Mouse (Mus musculus) neural tube, embryonic 13.5 days (tissue): ENCODE results near the gene Actn1. TPM values are rescaled to one million over a fixed set of nuclear protein-coding genes. Genes with fewer than 3 reads are reported as not detected.
"Not testable (repeated sequence)": the region's sequence is repeated elsewhere in the genome, so short reads cannot be mapped to it uniquely, and the experiment has no call there.

Experiments used
- ATAC-seq: fragments of 200-750 bp; cut with Nextera tagmentation; 2 replicates; pipeline ENCODE4 v1.8.0; 2017; ENCODE audit warnings: low read depth, mild to moderate bottlenecking, moderate TSS enrichment, moderate library complexity
- H3K27ac ChIP-seq: fragments of 300-500 bp; sonication (generic); replicated peaks from 2 replicates; pipeline ENCODE4 v1.5.1; 2015; ENCODE audit warnings: moderate library complexity, mild to moderate bottlenecking, inconsistent platforms
- H3K27me3 ChIP-seq: fragments of 300-500 bp; sonication (generic); 2 replicates; pipeline ENCODE4 v1.6.1; 2015; ENCODE audit warnings: mild to moderate bottlenecking, inconsistent platforms
- H3K36me3 ChIP-seq: fragments of 300-500 bp; sonication (generic); 2 replicates; pipeline ENCODE4 v1.6.1; 2015; ENCODE audit warnings: mild to moderate bottlenecking, inconsistent platforms
- H3K4me1 ChIP-seq: fragments of 300-500 bp; sonication (generic); replicated peaks from 2 replicates; pipeline ENCODE4 v1.6.1; 2015; ENCODE audit warnings: inconsistent platforms
- H3K4me2 ChIP-seq: fragments of 300-500 bp; sonication (generic); 2 replicates; pipeline ENCODE4 v1.6.1; 2015; ENCODE audit warnings: inconsistent platforms, mild to moderate bottlenecking, moderate library complexity
- H3K4me3 ChIP-seq: fragments of 300-500 bp; sonication (generic); 2 replicates; pipeline ENCODE4 v1.5.1; 2015; ENCODE audit warnings: mild to moderate bottlenecking, inconsistent platforms
- H3K9ac ChIP-seq: fragments of 300-500 bp; sonication (generic); 2 replicates; pipeline ENCODE4 v1.6.1; 2015; ENCODE audit warnings: moderate library complexity, mild to moderate bottlenecking, inconsistent platforms
- H3K9me3 ChIP-seq: fragments of 300-500 bp; sonication (generic); 2 replicates; pipeline ENCODE4 v1.6.1; 2016; ENCODE audit warnings: inconsistent platforms
- WGBS: fragments of 180-500 bp; shearing (Covaris S2); methylation state at CpG from one replicate; pipeline ENCODE4 v1.1.7; 2015; 5-methylcytosine and 5-hydroxymethylcytosine counted together
- polyA plus RNA-seq: library from polyadenylated mRNA; unstranded; fragments of >200 nt; fragmentation: Nextera tagmentation; extraction: Ambion mirVana; gene quantifications from 2 replicates; pipeline ENCODE4 v1.2.1, GENCODE M21; 2015

Actn1 gene
- polyA plus RNA-seq, 1 experiment from 2014 or later, result 8.8 TPM

DNA sequence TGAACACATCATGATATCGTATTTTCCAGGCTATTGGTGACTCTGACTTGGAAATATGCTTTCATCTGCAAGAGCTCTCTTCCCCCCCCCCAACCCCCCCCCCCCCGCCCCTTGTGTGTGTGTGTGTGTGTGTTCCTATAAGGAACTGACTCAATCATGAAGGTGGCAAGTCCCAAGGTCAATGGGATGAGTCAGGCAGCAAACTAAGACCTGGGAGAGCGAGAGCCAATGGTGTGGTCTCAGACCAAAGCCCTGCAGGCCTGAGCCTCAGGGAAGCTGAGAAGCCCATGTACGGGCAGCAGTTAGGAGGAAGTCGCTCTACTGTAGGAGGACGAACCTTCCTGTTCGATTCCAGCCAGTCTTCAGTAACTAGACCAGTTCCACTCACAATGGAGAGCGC lies 17.3 kb upstream of the Actn1 start:
- Histone ChIP-seq H3K9ac (no peak overlapping the region), H3K4me1 (peaks cover 7% of the 10 kb centered on the region), H3K4me2 (no peak overlapping the region), H3K27ac (no peak overlapping the region), H3K4me3 (no peak overlapping the region), H3K27me3 (no peaks in the 10 kb centered on the region), H3K9me3 (no peaks in the 10 kb centered on the region), H3K36me3 (no peaks in the 10 kb centered on the region)
- no peak for ATAC-seq
- WGBS, result 83% methylated on average over 8 of the region's 8 CpGs

DNA sequence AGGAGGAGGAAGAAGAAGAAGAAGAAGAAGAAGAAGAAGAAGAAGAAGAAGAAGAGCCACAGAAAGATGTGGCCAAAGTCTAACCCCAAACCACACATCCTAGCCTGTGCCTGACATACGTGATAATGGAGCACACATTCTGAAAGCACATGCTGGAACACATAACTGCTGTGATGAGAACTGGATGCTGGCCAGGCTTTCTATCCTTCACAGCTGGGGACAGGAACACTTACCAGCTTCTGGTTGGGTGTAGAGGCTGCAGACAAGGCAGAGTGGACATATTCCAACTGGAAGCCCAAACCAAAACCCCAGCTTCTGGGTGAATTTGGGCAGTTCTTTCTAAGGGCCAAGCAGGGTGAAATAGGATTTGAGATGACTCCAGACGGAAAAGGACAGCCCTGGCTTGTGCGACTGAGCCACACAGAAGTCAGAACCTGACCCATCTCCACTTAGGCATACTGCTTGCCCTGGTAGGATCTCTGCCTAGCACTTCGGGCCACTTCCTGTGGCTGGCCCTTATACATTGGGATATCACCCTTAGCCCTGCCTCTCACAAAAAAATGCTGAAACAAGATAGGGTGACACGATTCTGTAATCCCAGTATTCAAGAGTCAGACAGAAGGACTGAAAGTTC lies 15.1 kb upstream of the Actn1 start:
- H3K9me3 ChIP-seq, result no peaks in the 10 kb centered on the region
- no peak overlapping the region for H3K27ac ChIP-seq
- no peak for ATAC-seq
- no peak overlapping the region for H3K9ac ChIP-seq
- 90% methylated on average over 5 of the region's 5 CpGs for WGBS
- no peaks in the 10 kb centered on the region for H3K27me3 ChIP-seq
- no peaks in the 10 kb centered on the region for H3K36me3 ChIP-seq
- peaks cover 7% of the 10 kb centered on the region for H3K4me1 ChIP-seq
- no peak overlapping the region for H3K4me2 ChIP-seq
- H3K4me3 ChIP-seq, result no peak overlapping the region

DNA sequence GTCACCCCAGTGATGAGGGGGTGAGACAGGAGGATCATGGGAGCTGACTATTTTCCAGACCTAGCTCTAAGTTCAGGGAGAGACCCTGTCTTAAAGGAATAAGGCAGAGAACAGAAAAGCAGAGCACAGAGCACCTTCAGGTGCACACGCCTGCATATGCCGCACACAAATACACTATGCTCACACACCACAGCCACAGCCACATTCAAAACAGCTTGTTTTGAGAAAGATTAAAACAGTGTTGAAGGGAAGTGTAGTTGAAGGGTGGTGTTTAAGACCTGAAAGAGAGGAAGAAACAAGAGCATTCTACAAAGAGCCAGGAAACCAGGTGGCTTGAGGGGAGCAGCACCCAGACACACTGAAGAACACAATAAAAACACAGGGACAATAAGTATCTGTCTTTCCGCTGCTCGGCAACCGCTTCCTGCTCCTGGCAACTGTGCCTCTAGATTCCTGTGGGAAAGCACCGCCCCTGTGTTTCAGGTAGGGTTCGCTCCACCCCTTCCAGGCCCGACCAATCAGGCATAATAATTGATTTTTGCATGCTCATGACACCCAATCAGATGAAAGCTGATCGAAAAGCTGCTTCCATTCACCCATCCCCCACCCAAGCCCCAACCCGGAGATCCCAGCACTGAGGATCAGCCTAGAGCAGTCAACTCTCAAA lies 13.0 kb upstream of the Actn1 start:
- Histone ChIP-seq H3K9ac (no peak overlapping the region), H3K9me3 (no peaks in the 10 kb centered on the region), H3K27me3 (no peaks in the 10 kb centered on the region), H3K4me2 (peak overlapping the region; percentile 47), H3K27ac (0 out of 2 replicates have a peak overlapping the region, but pooled peaks have one; percentile 15), H3K4me1 (peaks cover 7% of the 10 kb centered on the region), H3K36me3 (no peaks in the 10 kb centered on the region), H3K4me3 (peak overlapping the region; percentile 19)
- 14% methylated on average over 10 of the region's 10 CpGs for WGBS
- peak; percentile 90 for ATAC-seq

DNA sequence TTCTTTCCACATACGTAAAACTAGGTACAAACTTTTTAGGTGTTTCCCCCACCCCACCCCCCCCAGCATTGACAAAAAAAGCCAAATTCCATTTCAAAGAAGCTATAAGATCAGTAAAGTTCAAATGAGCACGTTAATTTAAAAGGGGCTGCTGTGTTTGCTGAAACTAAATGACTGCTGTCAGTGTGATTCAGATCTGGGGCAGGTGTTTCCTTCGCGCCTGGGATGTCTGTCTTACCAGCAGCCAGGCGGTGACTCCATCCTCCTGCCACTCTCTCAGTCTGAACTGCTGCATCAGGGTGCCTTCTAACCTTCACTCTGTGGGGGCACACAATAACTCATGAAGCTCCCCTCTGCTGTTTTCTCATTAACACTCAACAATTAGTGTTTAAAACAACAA lies 11.6 kb upstream of the Actn1 start:
- H3K9me3 ChIP-seq, result no peaks in the 10 kb centered on the region
- no peak overlapping the region for H3K27ac ChIP-seq
- no peak overlapping the region for H3K9ac ChIP-seq
- no peak for ATAC-seq
- H3K4me2 ChIP-seq, result no peak overlapping the region
- 30% methylated on average over 5 of the region's 5 CpGs for WGBS
- H3K36me3 ChIP-seq, result no peaks in the 10 kb centered on the region
- peaks cover 7% of the 10 kb centered on the region for H3K4me1 ChIP-seq
- H3K27me3 ChIP-seq, result no peaks in the 10 kb centered on the region
- H3K4me3 ChIP-seq, result no peak overlapping the region

DNA sequence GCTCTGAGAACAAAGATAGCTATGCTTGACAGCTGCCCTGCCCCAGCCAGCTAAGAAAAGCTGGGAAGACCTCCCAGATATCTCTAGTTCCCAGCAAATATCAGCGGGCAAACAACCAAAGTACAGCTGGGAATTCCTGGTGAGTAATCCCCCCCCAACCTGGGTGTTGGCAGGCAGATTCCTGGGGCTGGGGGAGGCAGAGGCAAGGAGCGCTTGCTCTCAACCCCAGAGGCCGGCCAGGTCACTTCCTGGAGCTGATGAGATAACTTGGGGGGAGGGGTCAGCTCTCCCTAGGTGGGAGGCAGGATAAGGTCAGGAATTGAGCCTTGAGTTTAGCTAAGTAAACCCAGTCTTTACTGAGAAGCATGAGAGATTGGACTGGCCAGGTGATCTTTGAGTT lies 10.8 kb upstream of the Actn1 start:
- H3K9me3 ChIP-seq, result no peaks in the 10 kb centered on the region
- no peak overlapping the region for H3K4me3 ChIP-seq
- H3K4me2 ChIP-seq, result no peak overlapping the region
- peaks cover 7% of the 10 kb centered on the region for H3K4me1 ChIP-seq
- H3K27me3 ChIP-seq, result no peaks in the 10 kb centered on the region
- no peak overlapping the region for H3K27ac ChIP-seq
- H3K36me3 ChIP-seq, result no peaks in the 10 kb centered on the region
- WGBS, result 20% methylated on average over 3 of the region's 3 CpGs
- ATAC-seq, result no peak
- no peak overlapping the region for H3K9ac ChIP-seq

DNA sequence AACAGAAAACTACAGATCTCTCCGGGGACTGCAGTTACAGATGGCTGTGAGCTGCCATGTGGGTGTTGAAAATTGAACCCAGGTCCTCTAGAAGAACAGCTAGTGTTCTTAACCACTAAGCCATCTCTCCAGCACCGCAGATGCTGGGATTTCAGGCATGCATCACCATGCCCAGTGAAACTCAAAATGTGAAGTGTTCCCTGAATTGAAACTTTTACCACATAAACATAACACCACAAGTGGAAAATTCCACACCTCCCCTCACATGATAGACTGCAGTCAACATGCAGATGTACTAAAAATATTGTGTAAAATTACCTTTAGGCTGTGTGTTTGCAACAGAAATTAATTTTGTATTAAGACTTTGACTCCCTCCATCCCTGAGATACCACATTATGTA lies 9.1 kb upstream of the Actn1 start:
- no peak overlapping the region for H3K9ac ChIP-seq
- H3K4me1 ChIP-seq, result peaks cover 7% of the 10 kb centered on the region
- no peak overlapping the region for H3K4me2 ChIP-seq
- H3K36me3 ChIP-seq, result no peaks in the 10 kb centered on the region
- no peaks in the 10 kb centered on the region for H3K9me3 ChIP-seq
- WGBS, result 89% methylated on average over 2 of the region's 2 CpGs
- H3K27ac ChIP-seq, result no peak overlapping the region
- H3K27me3 ChIP-seq, result no peaks in the 10 kb centered on the region
- no peak overlapping the region for H3K4me3 ChIP-seq
- no peak for ATAC-seq

DNA sequence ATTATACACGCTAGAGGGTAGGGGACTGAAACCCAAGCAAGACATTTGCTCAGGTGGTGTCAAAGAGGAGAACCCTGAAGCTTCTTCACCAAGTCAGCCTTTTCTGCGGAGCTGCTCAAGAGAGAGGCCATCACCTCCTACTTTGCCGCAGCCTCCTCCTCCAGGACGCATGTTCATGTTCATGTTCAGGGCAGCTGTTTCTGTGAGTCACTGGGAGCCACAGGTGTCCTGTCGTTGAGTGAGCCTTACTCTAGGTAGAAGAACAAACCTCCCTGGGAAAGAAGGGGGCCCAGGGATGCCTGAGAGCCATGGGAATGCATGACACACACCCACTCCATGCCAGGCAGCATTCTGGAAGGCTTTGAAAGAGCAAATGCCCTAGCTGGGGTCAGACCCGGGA lies 7.8 kb upstream of the Actn1 start:
- Histone ChIP-seq H3K9me3 (no peaks in the 10 kb centered on the region), H3K27me3 (no peaks in the 10 kb centered on the region), H3K36me3 (no peaks in the 10 kb centered on the region), H3K27ac (no peak overlapping the region), H3K4me2 (no peak overlapping the region), H3K4me3 (no peak overlapping the region), H3K4me1 (peaks cover 3% of the 10 kb centered on the region), H3K9ac (no peak overlapping the region)
- no peak for ATAC-seq
- 86% methylated on average over 6 of the region's 6 CpGs for WGBS

DNA sequence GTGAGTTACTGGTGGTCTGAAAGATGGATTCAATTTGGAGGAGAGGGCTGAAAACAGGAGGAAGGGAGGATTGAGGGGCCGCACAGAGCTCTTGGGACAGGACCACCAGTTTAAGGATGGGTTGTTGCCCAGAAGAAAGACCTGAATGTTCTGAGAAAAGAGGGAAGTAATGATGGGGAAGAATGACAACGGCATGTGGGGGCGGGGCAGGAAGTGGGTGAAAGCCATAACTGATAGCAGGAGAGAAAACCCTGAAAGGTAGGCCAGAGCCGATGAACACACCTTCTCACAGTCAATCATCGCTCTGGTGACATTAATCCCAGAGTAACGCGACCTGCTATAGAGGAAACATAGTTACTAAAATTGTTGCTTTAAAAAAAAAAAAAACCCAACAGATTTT lies 4.2 kb upstream of the Actn1 start:
- not testable (repeated sequence) for ATAC-seq, H3K9me3 ChIP-seq, H3K27ac ChIP-seq, H3K4me2 ChIP-seq, H3K36me3 ChIP-seq, H3K27me3 ChIP-seq, H3K4me3 ChIP-seq, H3K9ac ChIP-seq
- H3K4me1 ChIP-seq, result peaks cover 11% of the 10 kb centered on the region
- 87% methylated on average over 7 of the region's 7 CpGs for WGBS

DNA sequence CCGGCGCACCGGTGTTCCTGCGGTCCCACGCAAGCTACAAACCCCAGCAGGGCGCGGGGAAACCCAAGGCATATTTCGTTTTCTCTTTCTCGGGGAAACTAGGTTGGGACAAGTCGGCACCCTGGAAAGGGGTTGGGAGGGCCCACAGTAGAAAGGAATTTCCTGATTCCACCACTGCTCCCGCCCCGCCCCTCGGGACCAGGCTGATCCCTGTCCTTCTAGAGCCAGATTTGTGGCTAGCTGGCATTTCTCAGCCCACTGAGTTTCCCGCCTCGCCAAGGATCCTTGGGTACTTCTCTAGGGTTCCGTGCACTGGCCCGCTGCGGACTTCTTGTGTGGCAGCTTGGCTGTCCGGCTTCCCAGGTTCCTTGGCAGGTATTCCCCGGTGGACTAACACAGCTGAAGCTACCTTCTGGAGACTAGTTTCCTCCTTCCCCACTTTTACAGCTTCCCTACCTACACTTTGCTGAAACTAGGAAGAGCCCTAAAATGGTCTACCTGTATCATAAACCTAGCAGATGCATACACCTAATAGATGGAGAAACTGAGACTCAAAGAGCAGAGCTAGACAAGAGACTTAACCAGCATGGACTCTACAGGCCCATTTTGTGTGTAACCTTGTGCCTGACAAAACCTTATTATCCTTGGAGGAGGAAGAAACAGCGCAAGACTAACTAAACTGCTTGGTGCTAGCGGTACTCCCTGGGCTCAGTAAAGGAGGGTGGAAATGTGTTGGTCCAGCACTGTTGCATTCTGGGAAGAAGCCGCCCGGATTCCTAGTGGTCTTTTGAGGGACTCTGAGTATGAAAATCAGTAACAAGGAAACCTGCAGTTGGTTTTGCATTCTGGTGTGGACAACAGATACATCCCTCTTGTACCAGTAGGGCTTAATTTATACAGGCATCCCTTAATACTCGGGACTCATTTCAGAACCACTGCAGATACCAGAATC lies 849 bp upstream of the Actn1 start:
- Histone ChIP-seq H3K9ac (peak overlapping the region; percentile 83), H3K9me3 (no peaks in the 10 kb centered on the region), H3K27me3 (no peaks in the 10 kb centered on the region), H3K4me3 (peak overlapping the region; percentile 79), H3K4me2 (peak overlapping the region; percentile 82), H3K4me1 (peaks cover 30% of the 10 kb centered on the region), H3K36me3 (no peaks in the 10 kb centered on the region), H3K27ac (peak overlapping the region; percentile 90)
- 13% methylated on average over 25 of the region's 25 CpGs for WGBS
- ATAC-seq, result peak; percentile 26

DNA sequence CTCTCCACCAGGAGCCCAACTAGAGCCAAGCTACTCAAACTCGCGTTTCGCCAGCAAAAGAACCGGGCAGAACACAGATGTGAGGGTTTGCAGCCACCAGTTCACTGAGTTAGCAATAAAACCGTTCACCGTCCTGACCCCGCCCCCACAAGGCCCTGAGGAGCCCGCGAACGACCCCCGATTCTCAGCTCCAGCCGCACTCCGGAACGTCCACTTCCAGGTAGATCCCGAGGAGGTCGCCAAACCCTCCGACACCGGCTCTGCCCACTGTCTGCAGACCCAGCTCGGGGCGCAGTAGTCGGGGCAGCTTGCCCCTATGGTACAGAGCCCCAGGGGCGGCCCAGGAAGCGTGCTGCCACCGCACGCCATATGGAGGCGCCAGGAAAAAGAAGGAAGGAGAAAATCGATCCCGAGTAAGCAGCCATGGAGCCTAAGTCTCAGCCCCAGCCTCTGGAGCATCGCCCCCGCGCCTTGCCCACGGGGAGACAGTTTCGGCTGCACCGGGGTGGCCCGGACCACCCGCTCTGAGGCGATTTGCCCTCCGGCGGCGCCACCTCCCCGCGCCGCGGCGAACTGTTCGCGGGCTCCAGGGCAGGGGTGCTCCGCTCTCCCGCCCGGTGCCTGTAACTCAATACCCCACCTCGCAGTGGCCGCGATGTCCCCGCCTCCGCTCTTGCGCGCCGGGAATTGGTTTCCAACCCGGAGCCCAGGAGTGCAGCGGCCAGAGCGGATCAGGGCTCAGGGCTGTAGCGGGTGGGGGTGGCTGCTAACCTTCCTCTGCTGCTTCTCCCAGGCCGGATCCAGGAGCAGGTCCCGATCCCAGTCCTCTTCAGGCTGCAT lies 735 bp downstream of the Actn1 start:
- peak overlapping the region; percentile 79 for H3K4me3 ChIP-seq
- ATAC-seq, result peak; percentile 74
- under 1% methylated on average over 64 of the region's 64 CpGs for whole genome bisulfite sequencing

DNA sequence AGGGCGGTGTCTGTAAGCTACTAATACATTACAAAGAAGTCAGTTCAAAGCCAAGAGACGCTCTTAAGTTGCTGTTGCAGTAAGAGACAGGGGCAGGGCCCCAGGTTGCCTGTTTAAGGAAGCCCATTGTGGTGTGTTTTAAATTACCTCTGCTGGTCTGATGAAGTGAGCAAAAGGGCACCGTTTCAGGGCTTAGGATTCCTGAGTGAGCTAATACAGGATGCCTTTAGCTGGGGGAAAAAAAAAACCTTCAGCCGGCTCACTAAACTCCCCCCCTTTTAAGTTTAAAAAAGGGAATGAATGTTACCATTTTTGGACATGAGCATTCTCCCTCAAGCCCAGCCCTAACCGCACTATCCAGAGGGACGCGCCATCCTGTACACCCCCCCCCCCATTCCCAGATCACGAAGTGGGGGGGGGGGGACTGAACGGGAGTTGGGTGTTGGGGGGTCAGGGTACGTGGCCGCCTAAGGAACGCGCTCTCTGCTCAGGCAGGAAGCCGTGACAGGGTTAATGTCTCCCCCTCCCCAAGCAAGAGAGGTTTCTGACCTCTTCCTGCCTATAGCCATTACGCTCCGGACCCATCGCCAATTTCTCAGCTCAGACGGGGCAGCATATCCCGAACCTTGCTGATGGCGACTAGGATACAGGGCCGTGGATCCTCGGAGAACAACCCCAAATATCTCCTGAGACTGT lies 1.5 kb downstream of the Actn1 start:
- Histone ChIP-seq H3K9ac (peak overlapping the region; percentile 83), H3K4me1 (peaks cover 30% of the 10 kb centered on the region), H3K36me3 (no peaks in the 10 kb centered on the region), H3K4me2 (peak overlapping the region; percentile 82), H3K4me3 (peak overlapping the region; percentile 79), H3K27ac (peak overlapping the region; percentile 90), H3K9me3 (no peaks in the 10 kb centered on the region), H3K27me3 (no peaks in the 10 kb centered on the region)
- WGBS, result under 1% methylated on average over 22 of the region's 22 CpGs
- 0 out of 2 replicates have a peak, but pooled peaks have one; percentile 2 for ATAC-seq

More for the DNA sequence above, 735 bp downstream of the Actn1 start:
- H3K9me3 ChIP-seq, result no peaks in the 10 kb centered on the region
- H3K27ac ChIP-seq, result peak overlapping the region; percentile 90
- no peaks in the 10 kb centered on the region for H3K27me3 ChIP-seq
- H3K4me2 ChIP-seq, result peak overlapping the region; percentile 82
- H3K36me3 ChIP-seq, result no peaks in the 10 kb centered on the region
- H3K9ac ChIP-seq, result peak overlapping the region; percentile 83
- peaks cover 30% of the 10 kb centered on the region for H3K4me1 ChIP-seq
